Mouse (Mus musculus): Measurements from ENCODE around the gene Tmem104. TPM values are rescaled to one million over a fixed set of nuclear protein-coding genes. Genes with fewer than 3 reads are reported as not detected.

The Tmem104 gene
- polyA plus RNA-seq, 1 experiment from 2014 or later = 8.6 TPM

DNA sequence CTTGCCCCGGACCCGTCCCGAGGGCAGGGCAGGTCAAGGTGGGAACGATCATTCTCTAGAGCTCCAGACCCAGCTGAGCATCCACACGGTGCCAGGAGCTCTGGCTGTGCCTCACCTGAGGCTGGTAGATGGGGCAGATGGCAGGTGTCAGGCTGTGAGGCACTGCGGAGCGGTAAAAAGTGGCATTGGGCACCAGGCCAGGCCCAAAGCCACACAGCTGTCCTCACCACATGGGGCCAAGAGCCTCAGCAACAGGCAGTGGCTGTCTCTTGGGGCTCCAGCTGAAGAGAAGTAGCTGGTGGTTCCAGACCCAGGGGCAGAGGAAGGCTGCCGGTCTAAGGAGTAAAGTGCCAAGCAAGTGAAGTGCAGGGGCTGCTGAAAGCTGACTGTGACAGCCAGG is 59.1 kb downstream of the Tmem104 start:
- no peak overlapping the region for H3K27ac ChIP-seq (ENCODE audit: low read length)
- H3K9me3 ChIP-seq (ENCODE audit: control insufficient read depth, low read length) = no peaks in the 10 kb centered on the region
- ATAC-seq (ENCODE audit: low read depth) = no peak
- WGBS = 65% methylated on average over 8 of the region's 8 CpGs
- H3K27me3 ChIP-seq (ENCODE audit: control insufficient read depth, insufficient read depth, low read depth, low read length) = peaks cover 51% of the 10 kb centered on the region
- H3K4me2 ChIP-seq (ENCODE audit: low read depth, low read length) = no peak overlapping the region
- H3K9ac ChIP-seq (ENCODE audit: low read length) = no peak overlapping the region
- no peak overlapping the region for H3K4me3 ChIP-seq (ENCODE audit: low read length)
- H3K36me3 ChIP-seq (ENCODE audit: control insufficient read depth, insufficient read depth, low read length) = no peaks in the 10 kb centered on the region
- peaks cover 8% of the 10 kb centered on the region for H3K4me1 ChIP-seq (replicated peaks; ENCODE audit: control insufficient read depth, insufficient read depth, low read length)

DNA sequence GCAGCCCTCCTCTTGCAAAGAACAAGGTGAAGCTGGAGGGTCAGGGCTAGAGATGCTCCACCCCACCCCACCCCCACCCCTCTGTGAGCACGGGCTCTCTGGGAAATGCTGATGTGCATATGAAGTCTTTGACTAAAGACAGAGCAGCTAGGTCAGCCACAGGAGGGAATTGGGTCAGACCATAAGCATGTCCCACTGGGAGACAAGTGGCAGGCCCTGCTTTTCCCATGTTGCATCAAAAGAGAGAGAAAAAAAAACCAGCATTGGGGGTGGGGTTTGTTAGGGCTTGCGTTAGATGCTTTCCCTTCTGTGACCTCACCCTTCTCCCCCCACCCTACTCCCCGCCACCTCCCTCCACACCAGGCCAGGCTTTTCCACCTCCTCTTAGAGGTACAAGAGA is 60.0 kb downstream of the Tmem104 start:
- H3K27me3 ChIP-seq (ENCODE audit: control insufficient read depth, insufficient read depth, low read depth, low read length) = peaks cover 58% of the 10 kb centered on the region
- H3K27ac ChIP-seq (ENCODE audit: low read length) = no peak overlapping the region
- H3K9ac ChIP-seq (ENCODE audit: low read length) = no peak overlapping the region
- H3K4me1 ChIP-seq (replicated peaks; ENCODE audit: control insufficient read depth, insufficient read depth, low read length) = peaks cover 8% of the 10 kb centered on the region
- no peak overlapping the region for H3K4me2 ChIP-seq (ENCODE audit: low read depth, low read length)
- H3K4me3 ChIP-seq (ENCODE audit: low read length) = no peak overlapping the region
- no peak for ATAC-seq (ENCODE audit: low read depth)
- H3K36me3 ChIP-seq (ENCODE audit: control insufficient read depth, insufficient read depth, low read length) = no peaks in the 10 kb centered on the region
- 11% methylated on average over 3 of the region's 3 CpGs for WGBS
- no peaks in the 10 kb centered on the region for H3K9me3 ChIP-seq (ENCODE audit: control insufficient read depth, low read length)

DNA sequence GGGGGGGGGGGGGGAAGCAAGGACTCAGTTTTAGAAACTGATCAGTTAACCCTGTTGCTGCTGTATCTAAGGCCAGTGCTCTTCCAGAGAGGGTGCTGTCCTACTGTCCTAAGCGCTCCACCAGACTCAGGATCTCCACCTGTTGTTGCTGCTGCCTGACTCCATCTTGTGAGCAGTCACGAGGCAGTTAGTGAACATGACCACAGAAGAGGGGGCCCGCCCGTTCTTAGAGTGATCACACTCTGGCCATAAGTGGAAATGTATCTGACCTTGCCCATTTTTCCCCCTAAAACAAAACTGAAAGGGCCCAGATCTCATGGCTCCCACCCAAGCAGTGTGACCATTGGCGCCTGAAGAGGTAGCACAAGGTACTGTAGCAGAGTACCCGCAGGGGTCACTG is 60.7 kb downstream of the Tmem104 start:
- Histone ChIP-seq H3K27me3 (ENCODE audit: control insufficient read depth, insufficient read depth, low read depth, low read length) (peaks cover 62% of the 10 kb centered on the region), H3K36me3 (ENCODE audit: control insufficient read depth, insufficient read depth, low read length) (no peaks in the 10 kb centered on the region), H3K9me3 (ENCODE audit: control insufficient read depth, low read length) (no peaks in the 10 kb centered on the region), H3K4me1 (replicated peaks; ENCODE audit: control insufficient read depth, insufficient read depth, low read length) (peaks cover 8% of the 10 kb centered on the region), H3K27ac (ENCODE audit: low read length) (no peak overlapping the region), H3K9ac (ENCODE audit: low read length) (no peak overlapping the region), H3K4me3 (ENCODE audit: low read length) (no peak overlapping the region), H3K4me2 (ENCODE audit: low read depth, low read length) (no peak overlapping the region)
- ATAC-seq (ENCODE audit: low read depth) = no peak
- WGBS = 53% methylated on average over 6 of the region's 6 CpGs

DNA sequence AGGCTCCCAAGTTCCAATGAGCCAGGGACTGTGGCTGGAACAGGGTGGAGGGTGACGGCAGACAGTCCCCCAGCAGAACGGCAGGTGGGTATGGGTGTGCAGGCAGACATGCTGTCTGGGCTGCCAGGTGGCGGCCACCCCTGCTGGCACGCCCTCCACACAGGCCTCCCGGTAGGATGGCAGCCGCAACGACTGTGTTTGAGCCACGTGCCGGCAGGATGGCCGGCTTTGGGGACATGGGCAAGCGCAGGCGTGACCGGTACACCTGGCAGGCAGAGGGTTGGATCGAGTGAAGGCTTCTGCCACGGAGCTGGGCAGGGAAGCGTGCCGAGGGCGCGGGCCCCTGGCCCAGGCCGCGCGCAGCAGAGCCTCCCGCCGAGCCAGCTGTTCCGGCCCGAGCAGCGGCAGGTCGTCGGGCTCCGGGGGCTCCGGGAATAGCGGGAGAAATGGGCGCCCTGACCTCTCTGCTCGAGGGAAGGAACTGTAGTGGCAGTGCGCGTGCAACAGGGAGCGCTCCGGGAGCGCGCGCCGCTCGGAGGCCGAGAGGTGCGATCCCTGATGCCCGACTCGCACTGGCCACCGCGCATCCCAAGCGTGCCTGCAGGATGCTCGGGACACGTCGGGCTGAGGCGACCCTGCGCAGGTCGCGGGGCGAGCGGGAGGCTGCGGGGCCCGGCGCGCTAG is 62.6 kb downstream of the Tmem104 start:
- no peaks in the 10 kb centered on the region for H3K9me3 ChIP-seq (ENCODE audit: control insufficient read depth, low read length)
- no peak for ATAC-seq (ENCODE audit: low read depth)
- WGBS = 3% methylated on average over 62 of the region's 63 CpGs
- peaks cover 69% of the 10 kb centered on the region for H3K27me3 ChIP-seq (ENCODE audit: control insufficient read depth, insufficient read depth, low read depth, low read length)
- no peak overlapping the region for H3K27ac ChIP-seq (ENCODE audit: low read length)
- peak overlapping the region; percentile 59 for H3K4me2 ChIP-seq (ENCODE audit: low read depth, low read length)
- 0 out of 2 replicates have a peak overlapping the region, but pooled peaks have one; percentile 37 for H3K9ac ChIP-seq (ENCODE audit: low read length)
- H3K36me3 ChIP-seq (ENCODE audit: control insufficient read depth, insufficient read depth, low read length) = no peaks in the 10 kb centered on the region
- H3K4me3 ChIP-seq (ENCODE audit: low read length) = peak overlapping the region; percentile 39
- peaks cover 8% of the 10 kb centered on the region for H3K4me1 ChIP-seq (replicated peaks; ENCODE audit: control insufficient read depth, insufficient read depth, low read length)

DNA sequence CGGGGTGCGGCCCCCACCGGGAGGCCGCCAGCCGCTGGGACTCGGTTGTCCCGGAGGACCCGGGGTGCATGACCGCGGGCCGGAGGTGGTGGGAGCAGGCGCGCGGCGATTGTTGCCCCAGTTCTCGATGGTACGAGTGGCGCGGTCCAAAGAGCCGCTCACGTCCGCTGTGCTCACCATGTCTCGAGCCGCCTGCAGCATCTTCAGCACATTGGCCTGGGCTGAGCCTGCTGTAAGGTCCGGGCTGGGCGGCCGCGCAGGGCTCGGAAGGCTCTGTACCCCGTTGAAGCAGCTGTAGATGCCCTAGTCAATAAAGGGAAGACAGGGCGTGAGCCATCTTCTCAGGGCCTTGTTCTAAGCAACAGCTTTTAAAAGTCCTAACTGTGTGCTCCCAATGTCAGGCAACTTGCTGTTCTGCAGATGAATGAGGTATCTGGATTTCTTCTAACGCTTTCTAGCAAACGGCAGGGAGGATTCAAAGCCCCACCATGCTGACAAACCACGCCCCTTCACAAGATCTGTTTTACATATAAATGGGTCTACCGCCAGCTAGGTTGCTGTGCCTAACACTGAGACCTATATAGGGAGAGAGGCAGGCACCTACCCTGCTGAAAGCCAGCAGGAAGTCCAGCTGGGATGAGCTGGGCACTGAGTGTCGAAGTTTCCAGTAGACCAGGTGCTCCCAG is 63.3 kb downstream of the Tmem104 start:
- Histone ChIP-seq H3K9ac (ENCODE audit: low read length) (0 out of 2 replicates have a peak overlapping the region, but pooled peaks have one; percentile 37), H3K4me1 (replicated peaks; ENCODE audit: control insufficient read depth, insufficient read depth, low read length) (peaks cover 8% of the 10 kb centered on the region), H3K9me3 (ENCODE audit: control insufficient read depth, low read length) (no peaks in the 10 kb centered on the region), H3K4me3 (ENCODE audit: low read length) (peak overlapping the region; percentile 39), H3K27ac (ENCODE audit: low read length) (no peak overlapping the region), H3K4me2 (ENCODE audit: low read depth, low read length) (peak overlapping the region; percentile 59), H3K27me3 (ENCODE audit: control insufficient read depth, insufficient read depth, low read depth, low read length) (peaks cover 74% of the 10 kb centered on the region), H3K36me3 (ENCODE audit: control insufficient read depth, insufficient read depth, low read length) (no peaks in the 10 kb centered on the region)
- WGBS = 3% methylated on average over 33 of the region's 36 CpGs
- ATAC-seq (ENCODE audit: low read depth) = no peak

DNA sequence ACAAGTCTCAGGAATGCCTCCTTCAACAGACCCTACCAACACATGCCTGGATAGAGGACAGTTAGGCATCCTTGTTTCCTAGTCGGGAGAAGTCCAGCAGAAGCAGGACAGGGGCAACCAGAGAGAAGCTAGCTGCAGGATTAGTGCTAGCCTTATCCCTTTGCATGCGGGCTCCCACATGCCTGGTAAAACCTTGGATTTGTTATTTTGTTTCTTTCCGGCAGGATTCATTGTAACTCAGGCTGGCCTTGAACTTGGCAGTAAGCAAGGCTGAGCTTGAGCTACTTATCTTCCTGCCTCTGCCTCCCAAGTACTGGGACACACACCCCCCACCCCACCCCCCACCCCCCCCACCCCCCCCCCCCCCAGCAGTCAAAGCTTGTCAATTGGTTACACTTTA is 64.0 kb downstream of the Tmem104 start:
- H3K36me3 ChIP-seq (ENCODE audit: control insufficient read depth, insufficient read depth, low read length) = no peaks in the 10 kb centered on the region
- 53% methylated on average over 3 of the region's 3 CpGs for WGBS
- peaks cover 8% of the 10 kb centered on the region for H3K4me1 ChIP-seq (replicated peaks; ENCODE audit: control insufficient read depth, insufficient read depth, low read length)
- no peak overlapping the region for H3K4me3 ChIP-seq (ENCODE audit: low read length)
- no peak overlapping the region for H3K9ac ChIP-seq (ENCODE audit: low read length)
- ATAC-seq (ENCODE audit: low read depth) = no peak
- H3K27me3 ChIP-seq (ENCODE audit: control insufficient read depth, insufficient read depth, low read depth, low read length) = peaks cover 80% of the 10 kb centered on the region
- no peak overlapping the region for H3K27ac ChIP-seq (ENCODE audit: low read length)
- H3K9me3 ChIP-seq (ENCODE audit: control insufficient read depth, low read length) = no peaks in the 10 kb centered on the region
- H3K4me2 ChIP-seq (ENCODE audit: low read depth, low read length) = no peak overlapping the region

DNA sequence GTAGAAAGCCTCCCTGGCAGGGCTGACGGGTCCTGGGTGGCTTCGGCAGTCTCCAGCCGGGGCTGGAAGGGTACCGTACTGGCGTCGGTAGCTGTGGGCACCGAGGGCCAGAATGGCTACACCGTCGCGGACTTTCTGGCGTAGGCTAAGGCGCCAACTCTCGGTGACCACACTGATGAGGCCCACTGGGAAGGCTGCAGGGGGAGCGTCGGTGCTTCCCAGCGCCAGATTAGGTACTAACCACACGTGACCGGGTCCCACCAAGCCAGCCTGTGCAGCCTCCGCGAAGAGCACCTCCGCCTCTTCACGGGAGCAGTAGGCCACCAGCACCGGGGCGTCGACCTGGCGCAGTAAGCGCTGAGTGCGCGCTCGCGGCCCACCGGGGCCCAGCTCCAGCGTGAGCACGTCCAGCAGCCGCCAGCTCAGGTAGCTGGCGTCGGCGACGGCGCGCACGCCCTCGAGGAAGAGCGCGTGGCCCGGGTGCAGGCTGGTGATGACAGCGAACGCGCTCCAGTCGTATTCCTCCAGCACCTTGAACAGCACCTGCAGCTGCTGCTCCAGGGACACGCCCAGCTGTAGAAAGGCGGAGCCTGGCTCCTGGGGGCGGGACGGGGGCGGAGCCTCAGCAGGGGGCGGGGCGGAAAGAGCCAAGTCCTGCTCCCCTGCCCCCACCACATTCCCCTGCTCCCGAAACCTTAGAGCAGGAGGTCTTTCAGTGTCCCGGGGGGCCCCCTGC is 70.7 kb downstream of the Tmem104 start:
- H3K9me3 ChIP-seq (ENCODE audit: control insufficient read depth, low read length) = no peaks in the 10 kb centered on the region
- ATAC-seq (ENCODE audit: low read depth) = peak; percentile 62; the same call in 1 of the 2 replicates
- WGBS = 15% methylated on average over 59 of the region's 59 CpGs
- H3K36me3 ChIP-seq (ENCODE audit: control insufficient read depth, insufficient read depth, low read length) = no peaks in the 10 kb centered on the region
- H3K9ac ChIP-seq (ENCODE audit: low read length) = no peak overlapping the region
- H3K4me3 ChIP-seq (ENCODE audit: low read length) = no peak overlapping the region
- H3K27me3 ChIP-seq (ENCODE audit: control insufficient read depth, insufficient read depth, low read depth, low read length) = peaks cover 74% of the 10 kb centered on the region
- H3K4me2 ChIP-seq (ENCODE audit: low read depth, low read length) = no peak overlapping the region
- no peak overlapping the region for H3K27ac ChIP-seq (ENCODE audit: low read length)
- H3K4me1 ChIP-seq (replicated peaks; ENCODE audit: control insufficient read depth, insufficient read depth, low read length) = peaks cover 11% of the 10 kb centered on the region; the same call in 1 of the 2 replicates

DNA sequence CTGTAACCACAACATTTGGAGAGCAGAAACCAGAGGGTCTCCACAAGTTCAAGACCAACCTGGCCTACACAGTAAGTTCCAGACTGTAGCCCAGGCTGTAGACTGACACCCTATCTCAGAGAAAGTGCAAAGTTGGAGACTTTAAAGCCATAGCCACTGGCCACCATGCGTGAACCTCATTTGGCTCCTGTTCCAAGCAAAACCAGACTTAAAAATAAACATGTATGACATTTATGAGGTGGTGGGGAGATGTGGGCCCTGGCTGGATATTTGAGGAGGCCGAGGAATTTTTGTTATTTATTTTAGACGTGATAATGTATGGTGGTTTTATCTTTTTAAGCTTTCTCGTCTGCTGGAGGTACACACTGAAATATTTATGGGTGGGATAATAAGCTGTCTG is 71.8 kb downstream of the Tmem104 start:
- 15% methylated on average over 4 of the region's 4 CpGs for WGBS
- peak; percentile 64 for ATAC-seq (ENCODE audit: low read depth)
- H3K4me3 ChIP-seq (ENCODE audit: low read length) = no peak overlapping the region

DNA sequence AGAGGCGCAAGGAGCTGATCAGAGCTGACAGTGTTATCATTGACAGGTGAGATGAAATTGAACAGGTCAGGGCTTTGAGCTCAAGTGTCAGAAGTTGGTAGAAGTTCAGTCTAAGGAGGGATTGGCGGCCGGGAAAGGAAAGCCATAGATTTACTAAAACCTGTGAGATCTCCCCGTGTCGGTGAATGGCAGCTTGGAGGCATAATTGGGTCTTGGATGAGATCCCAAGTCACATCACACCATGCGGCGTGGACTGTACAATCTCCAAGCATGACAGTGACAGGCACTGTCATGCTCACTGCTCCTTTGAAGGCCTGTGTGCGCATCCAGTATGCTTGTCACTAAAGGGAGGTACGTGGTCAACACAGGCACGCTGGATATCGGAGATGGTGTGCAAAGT is 75.7 kb downstream of the Tmem104 start:
- no peak overlapping the region for H3K4me3 ChIP-seq (ENCODE audit: low read length)
- no peak for ATAC-seq (ENCODE audit: low read depth)

More for the DNA sequence above, 71.8 kb downstream of the Tmem104 start:
- Histone ChIP-seq H3K27me3 (ENCODE audit: control insufficient read depth, insufficient read depth, low read depth, low read length) (peaks cover 83% of the 10 kb centered on the region), H3K27ac (ENCODE audit: low read length) (no peak overlapping the region), H3K4me2 (ENCODE audit: low read depth, low read length) (no peak overlapping the region), H3K9me3 (ENCODE audit: control insufficient read depth, low read length) (no peaks in the 10 kb centered on the region), H3K4me1 (replicated peaks; ENCODE audit: control insufficient read depth, insufficient read depth, low read length) (peaks cover 11% of the 10 kb centered on the region; the same call in 1 of the 2 replicates), H3K36me3 (ENCODE audit: control insufficient read depth, insufficient read depth, low read length) (no peaks in the 10 kb centered on the region), H3K9ac (ENCODE audit: low read length) (no peak overlapping the region)

More for the DNA sequence above, 75.7 kb downstream of the Tmem104 start:
- Histone ChIP-seq H3K4me1 (replicated peaks; ENCODE audit: control insufficient read depth, insufficient read depth, low read length) (peaks cover 16% of the 10 kb centered on the region; the same call in 1 of the 2 replicates), H3K27ac (ENCODE audit: low read length) (no peak overlapping the region), H3K4me2 (ENCODE audit: low read depth, low read length) (no peak overlapping the region), H3K9ac (ENCODE audit: low read length) (no peak overlapping the region), H3K9me3 (ENCODE audit: control insufficient read depth, low read length) (no peaks in the 10 kb centered on the region), H3K27me3 (ENCODE audit: control insufficient read depth, insufficient read depth, low read depth, low read length) (peaks cover 88% of the 10 kb centered on the region), H3K36me3 (ENCODE audit: control insufficient read depth, insufficient read depth, low read length) (no peaks in the 10 kb centered on the region)
- 59% methylated on average over 11 of the region's 11 CpGs for WGBS
